Mouse (Mus musculus): ENCODE measurements around the gene Hist1h1c.
"Not testable (repeated sequence)": the region's sequence is repeated elsewhere in the genome, so short reads cannot be mapped to it uniquely, and the experiment has no call there.

The Hist1h1c gene

DNA sequence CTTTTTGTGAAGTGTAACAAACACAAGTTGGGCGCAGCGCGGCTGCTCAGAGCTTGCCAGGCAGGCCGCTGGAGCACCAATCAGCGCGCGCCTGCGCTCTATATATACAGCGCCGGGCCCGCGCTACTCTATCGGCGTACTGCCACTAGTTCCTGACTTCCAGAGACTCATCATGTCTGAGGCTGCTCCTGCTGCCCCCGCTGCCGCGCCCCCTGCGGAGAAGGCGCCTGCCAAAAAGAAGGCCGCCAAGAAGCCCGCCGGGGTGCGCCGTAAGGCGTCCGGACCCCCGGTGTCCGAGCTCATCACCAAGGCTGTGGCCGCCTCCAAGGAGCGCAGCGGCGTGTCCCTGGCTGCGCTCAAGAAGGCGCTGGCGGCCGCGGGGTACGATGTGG, at the start of gene Hist1h1c:
Gene Hist1h1c, plus strand, starts transcription at position 132 of the 392 bp plus-strand sequence.
- in situ Hi-C loops (cut with MboI; ENCODE audit: low sequenced_read_pairs), result no loop called here

DNA sequence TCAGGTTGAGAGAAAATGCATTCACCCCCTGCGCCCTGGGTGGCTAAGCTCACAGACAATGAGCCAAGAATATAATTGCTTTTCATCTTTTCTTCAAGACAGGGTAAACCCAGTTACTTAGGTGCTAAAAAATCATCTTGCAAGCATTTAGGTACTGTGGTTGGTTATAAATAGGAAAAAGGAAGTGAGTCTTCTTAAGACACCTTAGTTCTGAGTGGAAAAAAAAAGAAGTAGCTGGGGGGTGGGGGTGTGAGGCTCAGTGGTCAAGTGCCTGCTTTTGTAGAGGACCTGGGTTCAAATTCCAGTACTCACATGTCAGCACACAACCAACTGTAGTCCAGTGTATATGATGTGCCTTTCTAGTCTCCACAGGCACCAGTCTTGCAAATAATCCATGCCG, 49.7 kb upstream of the Hist1h1c start:
- in situ Hi-C loops (cut with MboI; ENCODE audit: low sequenced_read_pairs), result no loop called here

DNA sequence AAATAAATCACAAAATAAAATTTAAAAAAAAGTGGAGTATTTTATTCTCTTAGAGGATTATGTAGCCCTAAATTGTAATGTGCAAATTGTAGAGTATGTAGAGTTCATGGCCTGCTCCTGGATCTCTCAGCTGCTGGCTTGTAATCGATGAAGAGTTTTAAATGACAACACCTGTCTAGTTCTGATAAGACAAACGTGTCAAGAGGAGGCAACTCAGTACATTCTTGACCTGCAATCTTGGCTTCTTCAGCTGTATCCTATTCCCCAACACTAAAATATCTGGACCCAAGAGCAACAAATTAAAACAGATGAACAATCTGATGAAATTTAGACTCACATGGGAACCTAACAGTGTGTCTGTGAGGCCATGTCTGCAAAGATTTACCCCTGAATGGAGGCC, 49.1 kb upstream of the Hist1h1c start:
- in situ Hi-C loops (cut with MboI; ENCODE audit: low sequenced_read_pairs), result no loop called here

DNA sequence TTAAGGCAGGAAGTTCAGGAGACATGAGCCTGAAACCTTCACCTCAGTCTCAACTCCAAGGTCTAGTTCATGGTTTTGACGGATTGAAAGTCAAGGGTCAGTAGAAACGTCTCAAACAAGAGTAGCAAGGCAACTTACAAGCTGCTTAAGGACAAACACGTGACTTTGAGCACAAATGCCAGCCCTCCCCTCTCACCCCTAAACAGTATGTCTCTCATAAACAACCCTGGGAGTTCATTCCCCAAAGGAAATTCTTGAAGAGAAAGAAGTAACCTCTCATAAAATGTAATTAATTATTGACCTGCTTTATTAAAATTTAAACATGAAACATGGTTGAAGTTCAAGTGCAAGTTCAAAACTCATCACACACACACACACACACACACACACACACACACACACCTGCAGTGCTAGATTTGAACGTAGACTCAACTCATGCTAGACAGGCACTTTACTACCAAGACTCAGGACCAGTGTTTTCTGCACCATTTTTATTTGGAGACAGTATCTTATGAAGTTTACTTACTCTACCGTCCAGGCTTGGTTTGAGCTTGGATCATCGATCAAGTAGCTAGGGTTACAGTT, 44.7 kb upstream of the Hist1h1c start:
- in situ Hi-C loops (cut with MboI; ENCODE audit: low sequenced_read_pairs), result loop anchor here (10.0 kb wide), 1 partner anchor 69 kb away; the partner anchor contains the start of genes Hist1h1e and Hist1h2be

DNA sequence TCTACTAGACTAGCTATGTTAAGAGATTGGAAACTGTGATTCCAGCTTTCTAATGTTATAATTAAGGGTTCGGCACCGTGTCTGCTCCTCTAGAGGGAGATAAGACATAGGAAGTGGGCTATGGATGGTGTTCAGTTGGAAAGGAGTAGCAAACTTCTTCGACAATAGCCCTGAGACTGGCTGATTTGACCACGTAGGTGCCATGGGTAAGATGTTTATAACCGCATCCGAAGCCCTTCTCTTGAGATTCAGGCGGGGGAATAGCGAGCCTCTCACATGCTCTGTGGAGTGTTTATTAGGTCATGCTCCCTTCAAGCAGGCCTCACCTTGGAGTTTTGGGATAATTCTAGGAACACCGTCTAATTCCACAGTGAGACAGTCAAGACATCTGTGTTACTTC, 43.7 kb upstream of the Hist1h1c start:
- in situ Hi-C loops (cut with MboI; ENCODE audit: low sequenced_read_pairs), result loop anchor here (10.0 kb wide), 1 partner anchor 70 kb away; the partner anchor contains the start of genes Hist1h1e and Hist1h2be

DNA sequence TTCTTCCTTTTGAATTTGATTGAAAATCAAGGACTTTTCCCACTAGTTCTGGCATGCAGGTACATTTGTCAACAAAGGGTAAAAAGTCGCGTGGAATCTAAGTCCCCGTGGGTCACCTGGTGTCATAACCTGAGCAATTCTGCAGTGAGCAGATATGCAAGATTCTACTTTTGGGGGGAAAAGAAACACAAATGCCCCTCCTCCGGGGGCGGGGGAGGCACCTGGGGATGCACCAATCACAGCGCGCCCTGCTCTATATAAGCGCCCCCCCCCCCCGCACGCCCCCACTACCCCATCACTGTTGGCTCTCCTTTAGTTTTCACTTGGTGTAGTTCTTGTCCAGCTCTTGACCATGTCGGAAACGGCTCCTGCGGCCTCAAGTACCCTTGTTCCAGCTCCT, 43.1 kb upstream of the Hist1h1c start, which contains the start of gene Hist1h1t:
Gene Hist1h1t, plus strand, starts transcription at position 301 of the 400 bp plus-strand sequence.
- in situ Hi-C loops (cut with MboI; ENCODE audit: low sequenced_read_pairs), result loop anchor here (10.0 kb wide), 1 partner anchor 71 kb away; the partner anchor contains the start of genes Hist1h1e and Hist1h2be

DNA sequence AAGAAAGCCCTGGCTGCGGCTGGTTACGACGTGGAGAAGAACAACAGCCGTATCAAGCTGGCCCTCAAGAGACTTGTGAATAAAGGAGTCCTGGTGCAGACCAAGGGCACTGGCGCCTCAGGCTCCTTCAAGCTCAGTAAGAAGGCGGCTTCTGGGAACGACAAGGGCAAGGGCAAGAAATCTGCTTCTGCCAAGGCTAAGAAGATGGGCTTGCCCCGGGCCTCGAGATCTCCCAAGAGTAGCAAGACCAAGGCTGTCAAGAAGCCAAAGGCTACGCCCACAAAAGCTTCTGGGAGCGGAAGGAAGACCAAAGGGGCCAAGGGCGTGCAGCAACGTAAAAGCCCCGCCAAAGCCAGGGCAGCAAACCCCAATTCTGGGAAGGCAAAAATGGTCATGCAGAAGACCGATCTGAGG, 42.5 kb upstream of the Hist1h1c start:
- in situ Hi-C loops (cut with MboI; ENCODE audit: low sequenced_read_pairs), result loop anchor here (10.0 kb wide), 1 partner anchor 71 kb away; the partner anchor contains the start of genes Hist1h1e and Hist1h2be

DNA sequence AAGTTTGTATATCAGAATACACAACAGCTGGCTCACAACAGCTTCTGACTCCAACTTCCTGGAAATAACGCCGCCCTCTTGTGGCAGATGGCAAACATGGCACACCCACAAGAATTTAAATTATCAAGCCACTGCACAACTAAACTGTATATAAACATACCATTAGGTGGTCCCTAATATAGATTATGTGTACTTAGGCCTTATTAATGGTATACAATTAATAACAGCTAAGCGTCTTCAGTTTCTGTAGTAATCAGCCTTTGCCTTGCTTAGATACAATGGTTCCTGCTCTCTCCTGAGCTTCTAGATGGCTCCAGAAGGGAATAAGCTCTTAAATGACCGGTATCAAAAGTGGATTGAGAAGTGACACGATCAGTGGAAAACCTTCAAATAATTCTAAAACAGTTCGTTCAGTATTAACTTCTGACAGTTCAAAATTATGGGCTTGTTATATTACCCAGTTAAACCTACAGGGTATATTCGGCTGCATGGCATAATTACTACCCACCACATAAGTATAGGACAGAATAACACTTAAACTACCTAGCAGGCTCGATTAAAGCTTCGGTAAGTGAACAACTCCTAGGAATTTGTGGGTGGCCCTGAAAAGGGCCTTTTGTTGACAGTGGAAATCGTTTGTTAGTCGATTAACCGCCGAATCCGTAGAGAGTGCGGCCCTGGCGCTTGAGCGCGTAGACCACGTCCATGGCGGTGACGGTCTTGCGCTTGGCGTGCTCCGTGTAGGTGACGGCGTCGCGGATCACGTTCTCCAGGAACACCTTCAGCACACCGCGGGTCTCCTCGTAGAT, 40.9 kb upstream of the Hist1h1c start:
- in situ Hi-C loops (cut with MboI; ENCODE audit: low sequenced_read_pairs), result loop anchor here (10.0 kb wide), 1 partner anchor 73 kb away; the partner anchor contains the start of genes Hist1h1e and Hist1h2be

DNA sequence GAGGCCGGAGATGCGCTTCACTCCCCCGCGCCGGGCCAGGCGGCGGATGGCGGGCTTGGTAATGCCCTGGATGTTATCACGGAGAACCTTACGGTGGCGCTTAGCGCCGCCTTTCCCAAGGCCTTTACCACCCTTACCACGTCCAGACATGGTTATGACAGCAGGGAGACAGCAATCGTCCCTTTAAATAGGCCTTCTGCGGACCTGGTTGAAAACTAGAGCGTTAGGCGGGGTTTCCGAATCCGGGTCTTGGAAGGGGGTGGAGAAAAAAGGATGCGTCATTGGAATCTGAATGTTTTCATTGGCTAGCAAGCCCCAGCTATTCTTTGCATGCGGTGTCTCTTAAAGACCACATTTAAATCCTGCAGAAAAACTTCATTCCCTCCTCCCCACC, 40.3 kb upstream of the Hist1h1c start, which contains the start of gene Hist1h4c:
Gene Hist1h4c, minus strand, starts transcription at position 155 of the 394 bp plus-strand sequence.
- in situ Hi-C loops (cut with MboI; ENCODE audit: low sequenced_read_pairs), result loop anchor here (10.0 kb wide), 1 partner anchor 73 kb away; the partner anchor contains the start of genes Hist1h1e and Hist1h2be

DNA sequence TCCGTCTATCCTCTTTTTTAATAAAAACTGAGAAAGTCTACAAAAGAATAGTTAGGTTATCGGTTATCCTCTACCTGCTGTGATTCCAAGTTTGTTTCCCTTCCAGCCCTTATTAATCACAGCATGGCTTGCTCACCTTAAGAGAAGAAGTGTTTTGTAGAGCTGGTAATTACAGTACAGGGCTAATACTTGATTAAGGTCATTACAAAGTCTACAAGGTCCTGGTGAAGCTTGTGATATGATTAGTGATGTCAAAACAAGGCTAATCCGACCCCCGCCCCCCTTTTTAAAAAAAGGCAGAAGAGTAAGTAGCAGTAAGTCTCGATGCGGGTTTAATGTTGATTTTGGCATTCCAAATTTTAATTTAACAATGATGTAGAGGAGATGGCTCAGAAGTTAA, 39.6 kb upstream of the Hist1h1c start:
- in situ Hi-C loops (cut with MboI; ENCODE audit: low sequenced_read_pairs), result loop anchor here (10.0 kb wide), 1 partner anchor 74 kb away; the partner anchor contains the start of genes Hist1h1e and Hist1h2be

DNA sequence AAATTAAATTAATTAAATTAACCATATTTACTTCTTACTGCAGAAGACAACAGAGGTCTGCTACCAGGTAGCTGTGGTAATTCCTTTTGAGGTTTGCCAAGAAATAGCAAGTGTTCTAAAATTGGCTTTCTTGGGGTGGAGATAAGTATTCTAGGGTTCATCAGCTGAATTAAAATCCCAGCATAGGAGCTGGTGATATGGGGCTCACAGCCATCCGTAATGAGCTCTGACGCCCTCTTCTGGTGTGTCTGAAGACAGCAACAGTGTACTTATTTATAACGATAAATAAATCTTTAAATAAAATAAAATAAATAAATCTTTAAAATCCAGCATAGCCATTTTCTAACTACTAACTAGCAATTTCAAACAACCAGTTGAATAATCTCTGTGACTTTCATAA, 38.8 kb upstream of the Hist1h1c start:
- in situ Hi-C loops (cut with MboI; ENCODE audit: low sequenced_read_pairs), result loop anchor here (10.0 kb wide), 1 partner anchor 75 kb away; the partner anchor contains the start of genes Hist1h1e and Hist1h2be

DNA sequence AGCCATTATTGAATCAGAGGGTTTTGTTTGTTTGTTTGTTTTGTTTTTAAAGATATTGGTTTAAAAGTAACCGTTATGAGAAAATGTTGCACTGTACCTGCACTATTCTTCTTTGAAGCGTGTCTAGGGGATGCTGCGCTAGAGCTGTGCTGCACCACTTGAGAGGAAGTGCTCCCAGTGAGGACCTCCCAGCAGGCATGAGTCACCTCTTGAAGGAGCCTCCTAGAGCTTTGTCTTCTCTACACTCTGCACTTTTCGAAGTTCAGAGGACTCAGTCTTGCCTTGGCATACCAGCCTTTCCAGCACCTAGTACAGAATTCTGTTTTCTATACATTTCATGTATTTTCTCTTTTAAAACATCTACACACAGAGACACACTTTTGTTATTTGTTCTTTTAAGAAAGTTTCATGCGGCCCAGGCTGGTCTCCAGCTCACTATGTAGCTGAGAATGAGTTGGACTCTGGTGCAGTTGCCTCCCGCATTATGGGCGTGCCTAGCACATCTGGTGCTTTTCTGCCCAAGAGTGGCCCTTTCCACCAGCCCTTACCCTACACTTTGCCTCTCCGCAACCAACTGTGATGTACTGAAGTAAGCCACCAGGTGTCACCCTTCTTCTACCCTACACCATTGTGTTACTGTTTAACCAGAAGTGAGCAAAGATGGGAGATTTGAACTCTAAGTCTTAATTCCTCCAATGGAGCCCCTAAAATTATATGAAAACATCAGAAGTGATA, 37.7 kb upstream of the Hist1h1c start:
- in situ Hi-C loops (cut with MboI; ENCODE audit: low sequenced_read_pairs), result no loop called here

DNA sequence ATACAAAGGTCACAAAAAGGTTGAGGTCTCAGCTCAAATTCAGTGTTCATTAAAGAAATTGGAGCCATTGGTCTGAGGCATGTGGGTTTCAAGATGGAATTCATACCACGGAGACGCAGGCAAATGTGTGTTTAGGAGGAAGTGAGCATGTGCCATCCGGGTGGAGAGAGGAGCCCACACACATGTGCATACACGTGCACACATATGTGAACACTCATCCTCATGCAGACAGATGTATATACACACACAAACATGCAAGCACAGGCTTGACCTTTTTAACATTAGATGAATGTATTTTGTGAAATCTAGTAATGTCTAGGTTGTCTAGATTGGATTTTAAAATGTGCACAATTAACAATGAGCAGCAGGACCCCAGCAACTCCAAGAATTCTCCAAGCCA, 36.4 kb upstream of the Hist1h1c start:
- in situ Hi-C loops (cut with MboI; ENCODE audit: low sequenced_read_pairs), result no loop called here

DNA sequence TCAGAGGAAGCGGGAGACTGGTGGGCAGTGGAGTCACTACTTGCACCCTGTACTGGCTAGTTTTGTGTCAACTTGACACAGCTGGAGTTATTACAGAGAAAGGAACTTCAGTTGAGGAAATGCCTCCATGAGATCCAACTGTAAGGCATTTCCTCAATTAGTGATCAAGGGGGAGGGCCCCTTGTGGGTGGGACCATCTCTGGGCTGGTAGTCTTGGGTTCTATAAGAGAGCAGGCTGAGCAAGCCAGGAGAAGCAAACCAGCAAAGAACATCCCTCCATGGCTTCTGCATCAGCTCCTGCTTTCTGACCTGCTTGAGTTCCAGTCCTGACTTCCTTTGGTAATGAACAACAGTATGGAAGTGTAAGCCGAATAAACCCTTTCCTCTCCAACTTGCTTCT, 35.8 kb upstream of the Hist1h1c start:
- in situ Hi-C loops (cut with MboI; ENCODE audit: low sequenced_read_pairs), result not testable (repeated sequence)

DNA sequence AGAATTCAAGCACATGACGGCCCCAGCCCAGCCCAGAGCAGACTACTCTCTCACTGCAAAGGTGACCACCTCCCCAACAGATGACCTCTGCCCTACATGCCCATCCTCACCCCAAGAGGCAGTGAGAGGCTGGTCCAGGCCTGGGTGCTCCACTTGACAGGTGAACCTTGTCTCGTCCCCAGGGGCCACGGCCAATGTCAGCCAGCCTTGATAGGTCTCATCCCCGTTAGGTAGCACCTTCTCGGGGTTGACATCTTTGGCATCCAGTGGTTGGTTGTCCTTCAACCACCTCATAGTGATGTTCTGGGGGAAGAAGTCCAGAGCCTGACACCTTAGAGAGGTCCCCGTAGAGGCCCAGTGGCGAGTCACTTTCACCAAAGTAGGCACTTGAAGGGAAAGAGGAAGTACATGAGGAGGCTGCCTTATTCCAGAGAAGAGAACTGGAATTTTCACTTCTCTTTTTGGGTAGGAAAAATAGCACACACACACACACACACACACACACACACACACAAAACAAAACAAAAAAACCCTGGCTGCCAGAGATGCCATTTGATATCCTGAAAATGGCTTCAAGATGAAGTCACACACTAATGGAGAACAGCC, 32.8 kb upstream of the Hist1h1c start:
- in situ Hi-C loops (cut with MboI; ENCODE audit: low sequenced_read_pairs), result no loop called here

DNA sequence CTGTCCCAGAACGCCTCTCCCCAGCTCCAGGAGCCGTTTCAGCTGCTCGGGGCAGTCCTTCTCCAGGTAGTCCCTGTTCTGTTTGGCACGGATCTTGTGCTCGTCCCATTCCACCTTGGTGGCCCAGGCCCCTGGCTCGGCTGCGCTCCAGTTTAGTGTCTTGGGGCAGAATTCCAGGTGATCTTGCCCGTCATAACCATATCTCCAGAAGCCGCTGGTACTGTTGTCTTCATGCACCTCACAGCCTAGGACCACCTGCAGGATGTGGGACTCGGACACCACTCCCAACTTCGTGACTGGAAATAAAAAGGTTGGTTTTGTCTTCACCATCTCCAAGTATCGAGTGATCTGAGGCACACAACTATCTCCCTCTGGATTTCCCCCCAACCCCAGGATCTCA, 31.8 kb upstream of the Hist1h1c start:
- in situ Hi-C loops (cut with MboI; ENCODE audit: low sequenced_read_pairs), result no loop called here

DNA sequence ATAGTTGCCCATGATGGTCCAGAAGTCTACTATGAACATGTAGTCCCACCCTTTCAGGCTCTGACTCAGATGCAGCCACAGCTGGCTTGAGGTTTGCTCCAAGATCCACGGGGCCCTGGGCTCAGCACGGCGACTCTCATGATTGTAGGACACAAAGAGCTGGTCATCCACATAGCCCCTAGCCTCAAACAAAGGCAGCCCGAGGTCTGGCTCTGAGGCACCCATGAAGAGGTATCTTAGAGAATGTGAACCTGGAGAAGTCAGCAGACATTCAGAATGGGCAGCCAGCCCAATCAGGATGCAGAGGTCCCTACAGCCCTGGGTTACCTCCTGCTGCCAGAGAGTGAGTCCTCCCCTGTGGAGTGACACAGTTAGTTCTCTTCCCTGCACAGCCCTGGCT, 30.6 kb upstream of the Hist1h1c start:
- in situ Hi-C loops (cut with MboI; ENCODE audit: low sequenced_read_pairs), result no loop called here

DNA sequence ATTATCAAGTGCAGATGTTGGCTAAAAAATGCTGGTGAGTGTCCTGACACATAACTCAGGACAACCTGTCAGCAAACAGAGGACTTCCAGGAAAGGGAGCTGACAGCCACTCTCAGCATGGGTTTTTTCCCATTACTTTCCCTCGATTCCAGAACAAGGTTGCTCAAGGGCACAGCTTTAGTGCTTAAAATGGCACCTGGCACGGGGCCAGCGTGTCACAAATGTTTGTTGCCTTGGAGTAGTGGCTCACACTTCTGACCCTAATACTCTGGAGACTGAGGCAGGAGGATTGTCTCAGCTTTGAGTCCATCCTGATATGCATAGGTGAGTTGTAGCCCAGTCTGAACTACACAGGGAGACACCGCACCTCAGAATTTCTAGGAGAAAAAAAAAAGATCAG, 30.0 kb upstream of the Hist1h1c start:
- in situ Hi-C loops (cut with MboI; ENCODE audit: low sequenced_read_pairs), result no loop called here

DNA sequence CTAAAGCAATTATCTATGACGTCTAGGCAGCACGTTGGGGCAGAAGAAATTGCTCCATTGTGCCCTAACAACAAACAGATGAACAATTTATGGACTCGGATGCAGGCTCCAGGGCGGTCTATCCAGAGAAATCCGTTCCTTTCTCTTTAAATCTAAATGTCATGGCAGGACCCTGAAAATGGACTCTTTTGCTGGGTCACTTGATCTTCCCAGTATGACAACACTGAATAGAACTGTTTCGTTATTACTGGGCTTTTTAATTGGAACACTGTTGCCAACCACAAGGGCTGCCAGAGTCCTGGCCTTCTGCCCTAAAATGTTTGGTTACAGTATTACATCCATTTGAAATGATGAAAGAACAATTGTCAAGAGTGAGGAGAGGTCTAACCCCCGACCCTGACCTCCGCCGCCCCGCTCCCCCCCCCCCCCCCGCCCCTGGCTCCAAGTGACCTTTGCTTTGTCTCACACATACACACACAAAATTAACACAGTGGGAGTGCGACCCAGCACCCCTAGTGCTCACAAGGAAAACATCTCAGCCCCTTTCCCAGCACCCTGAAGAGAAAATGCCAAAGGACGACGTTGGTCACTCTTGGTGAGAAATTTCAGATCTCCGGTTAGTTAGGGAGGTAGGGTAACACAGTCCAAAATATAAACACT, 28.8 kb upstream of the Hist1h1c start:
- in situ Hi-C loops (cut with MboI; ENCODE audit: low sequenced_read_pairs), result no loop called here
